Mouse (Mus musculus): ENCODE data around the gene Ficd. TPM values are rescaled to one million over a fixed set of nuclear protein-coding genes. Genes with fewer than 3 reads are reported as not detected.
"Not testable (repeated sequence)": the region's sequence is repeated elsewhere in the genome, so short reads cannot be mapped to it uniquely, and the experiment has no call there.

Gene Ficd
- polyA plus RNA-seq, 1 experiment from 2014 or later: 5.4 TPM

DNA sequence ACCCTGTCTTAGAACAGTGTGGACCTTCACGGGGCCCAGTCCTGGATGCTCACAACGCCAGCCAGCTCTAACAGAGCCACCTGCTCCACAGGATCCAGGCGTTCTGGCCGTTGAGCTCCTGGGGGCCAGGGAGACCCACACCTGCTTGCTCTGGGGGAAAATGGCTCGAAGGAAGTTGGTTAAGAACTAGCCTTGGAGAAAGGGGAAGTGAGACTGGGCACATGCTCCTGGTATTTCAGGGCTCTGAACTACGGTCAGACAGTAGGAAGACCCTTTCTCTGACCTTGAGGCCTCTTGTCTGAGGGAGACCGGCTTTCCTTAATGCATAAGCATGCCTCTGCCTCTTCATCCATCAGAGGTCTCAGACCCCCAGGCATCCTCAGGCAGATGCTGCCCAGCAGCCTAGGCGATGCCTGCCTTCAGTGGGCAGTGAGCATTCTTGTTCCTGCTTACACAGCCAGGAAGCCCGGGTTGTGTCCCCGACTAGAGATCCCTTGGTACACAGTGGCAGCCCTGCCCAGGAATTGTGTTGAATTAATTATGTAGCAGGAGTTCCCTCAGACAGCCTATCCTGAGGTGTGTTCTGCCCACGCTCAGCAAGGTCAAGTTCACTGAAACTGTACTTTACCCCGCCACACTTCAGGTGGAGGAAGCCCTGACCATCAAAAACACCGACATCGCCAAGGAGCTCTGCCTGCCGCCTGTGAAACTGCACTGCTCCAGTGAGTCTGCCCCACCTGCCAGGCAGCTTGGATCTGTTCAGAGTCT, 40.7 kb downstream of the Ficd start:
- no peak for ATAC-seq (ENCODE audit: low read depth)
- WGBS: 92% methylated on average over 15 of the region's 15 CpGs
- Histone ChIP-seq H3K4me3 (ENCODE audit: low read depth, low read length) (no peak overlapping the region), H3K4me2 (ENCODE audit: low read depth, low read length) (no peak overlapping the region), H3K27ac (replicated peaks; ENCODE audit: low read depth, low read length) (no peak overlapping the region), H3K9me3 (ENCODE audit: control insufficient read depth, low read length) (no peaks in the 10 kb centered on the region), H3K9ac (ENCODE audit: low read depth, low read length) (no peak overlapping the region), H3K36me3 (ENCODE audit: control insufficient read depth, insufficient read depth, low read length) (peaks cover 35% of the 10 kb centered on the region), H3K4me1 (ENCODE audit: control insufficient read depth, insufficient read depth, low read length) (no peaks in the 10 kb centered on the region), H3K27me3 (replicated peaks; ENCODE audit: control insufficient read depth, insufficient read depth, low read length) (no peaks in the 10 kb centered on the region)
- DNase-seq (ENCODE audit: low spot score): no peak

DNA sequence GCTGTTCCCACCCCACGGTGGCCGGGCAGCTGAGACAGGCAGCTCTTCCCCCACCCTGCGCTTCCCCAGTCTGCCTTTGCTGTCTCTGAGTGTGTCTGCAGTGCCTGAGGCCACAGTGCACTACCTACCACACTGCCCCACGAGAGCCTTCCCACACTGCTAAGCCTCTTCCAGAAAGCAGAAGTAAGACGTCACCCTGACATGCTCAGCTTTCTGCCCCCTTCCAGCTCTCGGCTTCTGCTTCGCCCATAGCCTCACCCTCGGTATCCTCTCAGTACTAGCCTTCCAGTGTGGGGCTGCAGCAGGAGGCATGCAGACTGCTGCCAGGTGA, 41.3 kb downstream of the Ficd start:
- H3K4me2 ChIP-seq (ENCODE audit: low read depth, low read length): no peak overlapping the region
- no peaks in the 10 kb centered on the region for H3K4me1 ChIP-seq (ENCODE audit: control insufficient read depth, insufficient read depth, low read length)
- no peak for ATAC-seq (ENCODE audit: low read depth)
- no peak overlapping the region for H3K9ac ChIP-seq (ENCODE audit: low read depth, low read length)
- no peak overlapping the region for H3K27ac ChIP-seq (replicated peaks; ENCODE audit: low read depth, low read length)
- H3K27me3 ChIP-seq (replicated peaks; ENCODE audit: control insufficient read depth, insufficient read depth, low read length): no peaks in the 10 kb centered on the region
- WGBS: 91% methylated on average over 8 of the region's 8 CpGs
- H3K9me3 ChIP-seq (ENCODE audit: control insufficient read depth, low read length): no peaks in the 10 kb centered on the region
- no peak overlapping the region for H3K4me3 ChIP-seq (ENCODE audit: low read depth, low read length)
- H3K36me3 ChIP-seq (ENCODE audit: control insufficient read depth, insufficient read depth, low read length): peaks cover 35% of the 10 kb centered on the region
- no peak for DNase-seq (ENCODE audit: low spot score)

DNA sequence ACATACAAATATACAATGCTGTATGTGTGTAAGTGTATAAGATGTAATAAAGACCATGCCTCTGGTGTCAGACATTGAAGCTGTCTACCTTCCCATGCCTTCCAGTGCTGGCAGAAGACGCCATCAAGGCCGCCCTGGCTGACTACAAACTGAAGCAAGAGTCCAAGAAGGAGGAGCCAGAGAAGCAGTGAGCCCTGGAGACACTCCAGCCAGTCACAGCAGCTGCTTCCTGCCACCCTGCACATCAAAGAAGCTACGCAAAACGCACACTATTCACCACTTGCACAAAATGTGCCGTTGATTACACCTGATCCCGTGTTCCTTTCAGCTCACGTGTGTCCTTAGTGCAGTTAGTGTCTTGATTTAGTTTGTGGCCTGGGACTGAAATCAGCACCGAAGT, 42.1 kb downstream of the Ficd start:
- not testable (repeated sequence) for ATAC-seq (ENCODE audit: low read depth); H3K4me3 ChIP-seq (ENCODE audit: low read depth, low read length); DNase-seq (ENCODE audit: low spot score); H3K9me3 ChIP-seq (ENCODE audit: control insufficient read depth, low read length); H3K4me2 ChIP-seq (ENCODE audit: low read depth, low read length); H3K9ac ChIP-seq (ENCODE audit: low read depth, low read length); H3K4me1 ChIP-seq (ENCODE audit: control insufficient read depth, insufficient read depth, low read length); H3K27ac ChIP-seq (replicated peaks; ENCODE audit: low read depth, low read length); H3K27me3 ChIP-seq (replicated peaks; ENCODE audit: control insufficient read depth, insufficient read depth, low read length)
- WGBS: 93% methylated on average over 8 of the region's 8 CpGs
- peaks cover 35% of the 10 kb centered on the region for H3K36me3 ChIP-seq (ENCODE audit: control insufficient read depth, insufficient read depth, low read length)

DNA sequence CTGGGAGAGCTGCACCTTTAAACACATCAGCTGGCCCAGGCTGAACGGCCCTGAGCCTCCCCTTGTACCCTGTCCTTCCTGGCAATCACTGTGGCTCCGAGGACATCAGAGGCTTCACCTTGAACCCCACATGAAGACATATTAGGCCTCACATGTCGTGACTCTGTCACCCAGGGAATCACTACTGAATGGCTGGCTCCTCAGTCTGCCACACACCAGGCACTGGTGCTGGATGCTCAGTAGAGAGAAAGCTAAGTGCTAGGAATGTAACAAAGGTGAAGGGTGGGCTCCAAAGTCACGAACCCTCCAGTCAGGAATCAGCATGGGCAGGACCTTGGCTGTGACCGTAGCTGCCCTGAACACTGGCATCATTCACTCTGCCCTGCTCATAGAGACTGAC, 44.0 kb downstream of the Ficd start:
- Histone ChIP-seq H3K36me3 (ENCODE audit: control insufficient read depth, insufficient read depth, low read length) (peaks cover 31% of the 10 kb centered on the region), H3K4me2 (ENCODE audit: low read depth, low read length) (no peak overlapping the region), H3K4me3 (ENCODE audit: low read depth, low read length) (no peak overlapping the region), H3K9me3 (ENCODE audit: control insufficient read depth, low read length) (no peaks in the 10 kb centered on the region), H3K9ac (ENCODE audit: low read depth, low read length) (no peak overlapping the region), H3K4me1 (ENCODE audit: control insufficient read depth, insufficient read depth, low read length) (peaks cover 12% of the 10 kb centered on the region; the same call in 1 of the 2 replicates), H3K27me3 (replicated peaks; ENCODE audit: control insufficient read depth, insufficient read depth, low read length) (no peaks in the 10 kb centered on the region), H3K27ac (replicated peaks; ENCODE audit: low read depth, low read length) (no peak overlapping the region)
- 76% methylated on average over 5 of the region's 5 CpGs for WGBS
- ATAC-seq (ENCODE audit: low read depth): no peak
- no peak for DNase-seq (ENCODE audit: low spot score)

DNA sequence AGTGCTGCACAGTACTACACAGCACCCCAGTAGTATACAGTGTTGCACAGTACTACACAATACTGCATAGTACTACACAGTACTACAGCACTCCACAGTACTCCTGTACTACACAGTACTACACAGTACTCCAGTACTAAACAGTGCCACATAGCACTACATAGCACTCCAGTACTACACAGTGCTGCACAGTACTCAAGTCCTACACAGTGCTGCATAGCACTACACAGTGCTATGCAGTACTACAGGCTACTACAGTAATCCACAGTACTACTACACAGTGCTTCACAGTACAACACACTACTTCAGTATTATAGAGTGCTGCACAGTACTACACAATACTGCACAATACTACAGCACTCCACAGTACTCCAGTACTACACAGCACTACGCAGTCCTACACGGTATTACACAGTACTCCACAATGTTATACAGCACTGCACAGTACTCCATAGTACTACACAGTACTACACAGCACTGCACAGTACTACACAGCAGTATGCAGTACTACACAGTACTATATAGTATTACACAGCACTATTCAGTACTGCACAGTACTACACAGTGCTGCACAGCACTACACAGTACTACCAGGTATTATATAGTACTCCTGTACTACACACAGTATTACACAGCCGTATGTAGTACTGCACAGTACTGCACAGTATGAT, 44.6 kb downstream of the Ficd start:
- H3K9ac ChIP-seq (ENCODE audit: low read depth, low read length): no peak overlapping the region
- H3K9me3 ChIP-seq (ENCODE audit: control insufficient read depth, low read length): no peaks in the 10 kb centered on the region
- H3K27ac ChIP-seq (replicated peaks; ENCODE audit: low read depth, low read length): no peak overlapping the region
- 91% methylated on average over 3 of the region's 3 CpGs for WGBS
- H3K4me2 ChIP-seq (ENCODE audit: low read depth, low read length): no peak overlapping the region
- H3K4me1 ChIP-seq (ENCODE audit: control insufficient read depth, insufficient read depth, low read length): peaks cover 12% of the 10 kb centered on the region; the same call in 1 of the 2 replicates
- no peaks in the 10 kb centered on the region for H3K27me3 ChIP-seq (replicated peaks; ENCODE audit: control insufficient read depth, insufficient read depth, low read length)
- H3K36me3 ChIP-seq (ENCODE audit: control insufficient read depth, insufficient read depth, low read length): peaks cover 25% of the 10 kb centered on the region
- no peak overlapping the region for H3K4me3 ChIP-seq (ENCODE audit: low read depth, low read length)
- ATAC-seq (ENCODE audit: low read depth): peak; percentile 23; the same call in 1 of the 2 replicates
- DNase-seq (ENCODE audit: low spot score): no peak

DNA sequence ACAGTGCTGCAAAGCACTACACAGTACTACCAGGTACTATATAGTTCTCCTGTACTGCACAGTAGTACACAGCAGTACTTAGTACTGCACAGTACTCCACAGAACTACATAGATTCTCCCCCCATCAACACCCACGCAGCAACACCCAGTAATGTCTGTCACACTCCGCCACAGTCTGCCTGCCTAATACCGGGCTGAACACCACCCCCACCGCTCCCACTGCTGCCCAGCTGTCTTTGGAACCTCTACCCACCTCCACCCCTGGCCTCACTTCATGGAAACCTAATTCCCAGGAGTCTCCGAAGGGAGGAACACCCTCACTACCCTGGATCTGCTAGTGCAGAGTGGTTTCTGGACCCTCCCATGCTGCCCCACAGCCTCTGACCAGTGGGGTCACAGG, 45.2 kb downstream of the Ficd start:
- 0 out of 2 replicates have a peak overlapping the region, but pooled peaks have one; percentile 8 for H3K27ac ChIP-seq (replicated peaks; ENCODE audit: low read depth, low read length)
- no peak overlapping the region for H3K4me3 ChIP-seq (ENCODE audit: low read depth, low read length)
- no peak for ATAC-seq (ENCODE audit: low read depth)
- H3K9me3 ChIP-seq (ENCODE audit: control insufficient read depth, low read length): no peaks in the 10 kb centered on the region
- H3K9ac ChIP-seq (ENCODE audit: low read depth, low read length): no peak overlapping the region
- no peak for DNase-seq (ENCODE audit: low spot score)
- peaks cover 19% of the 10 kb centered on the region for H3K36me3 ChIP-seq (ENCODE audit: control insufficient read depth, insufficient read depth, low read length)
- no peaks in the 10 kb centered on the region for H3K27me3 ChIP-seq (replicated peaks; ENCODE audit: control insufficient read depth, insufficient read depth, low read length)
- WGBS: 85% methylated on average over 5 of the region's 5 CpGs
- no peak overlapping the region for H3K4me2 ChIP-seq (ENCODE audit: low read depth, low read length)
- peaks cover 12% of the 10 kb centered on the region; the same call in 1 of the 2 replicates for H3K4me1 ChIP-seq (ENCODE audit: control insufficient read depth, insufficient read depth, low read length)

DNA sequence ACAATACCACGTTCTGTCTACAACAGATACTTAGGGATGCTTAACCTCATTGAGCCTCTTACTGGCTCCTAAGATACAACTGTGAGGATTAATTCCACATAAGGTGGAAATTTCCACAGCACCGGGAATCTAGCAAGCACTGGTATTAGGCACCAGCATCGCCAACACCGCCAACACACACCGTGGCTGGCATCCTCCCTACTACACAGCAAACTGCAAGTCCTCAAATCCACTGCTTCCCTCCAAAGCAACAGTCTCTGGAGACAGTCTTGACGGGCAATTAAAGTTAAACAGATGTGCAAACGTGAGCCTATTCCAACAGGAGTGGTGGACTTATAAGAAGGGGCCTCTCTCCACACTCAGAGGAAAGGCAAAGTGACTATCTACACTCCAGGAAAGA, 45.7 kb downstream of the Ficd start:
- whole genome bisulfite sequencing: 60% methylated on average over 7 of the region's 7 CpGs
- ATAC-seq (ENCODE audit: low read depth) (no peak), DNase-seq (ENCODE audit: low spot score) (no peak)
- H3K9me3 ChIP-seq (ENCODE audit: control insufficient read depth, low read length): no peaks in the 10 kb centered on the region
- H3K4me2 ChIP-seq (ENCODE audit: low read depth, low read length): no peak overlapping the region
- H3K27ac ChIP-seq (replicated peaks; ENCODE audit: low read depth, low read length): 0 out of 2 replicates have a peak overlapping the region, but pooled peaks have one; percentile 8
- H3K27me3 ChIP-seq (replicated peaks; ENCODE audit: control insufficient read depth, insufficient read depth, low read length): no peaks in the 10 kb centered on the region
- H3K9ac ChIP-seq (ENCODE audit: low read depth, low read length): no peak overlapping the region
- peaks cover 14% of the 10 kb centered on the region for H3K36me3 ChIP-seq (ENCODE audit: control insufficient read depth, insufficient read depth, low read length)
- H3K4me1 ChIP-seq (ENCODE audit: control insufficient read depth, insufficient read depth, low read length): peaks cover 12% of the 10 kb centered on the region; the same call in 1 of the 2 replicates
- no peak overlapping the region for H3K4me3 ChIP-seq (ENCODE audit: low read depth, low read length)

DNA sequence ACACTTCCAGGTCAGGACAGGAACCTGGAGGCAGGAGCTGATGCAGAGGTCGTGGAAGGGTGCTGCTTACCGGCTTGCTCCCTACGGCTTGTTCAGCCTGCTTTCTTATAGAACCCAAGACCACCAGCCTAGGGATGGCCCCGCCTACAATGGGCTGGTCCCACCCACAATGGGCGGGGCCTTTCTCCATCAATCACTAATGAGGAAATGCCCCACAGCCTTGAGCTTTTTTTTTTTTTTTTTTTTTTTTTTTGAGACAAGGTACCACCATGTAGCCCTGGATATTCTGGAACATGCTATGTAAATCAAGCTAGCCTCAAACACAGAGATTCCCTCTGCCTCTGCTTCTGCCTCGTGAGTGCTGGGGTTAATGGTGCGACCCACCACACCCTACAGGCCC, 46.3 kb downstream of the Ficd start:
- 79% methylated on average over 7 of the region's 7 CpGs for WGBS
- Histone ChIP-seq H3K4me3 (ENCODE audit: low read depth, low read length) (no peak overlapping the region), H3K27ac (replicated peaks; ENCODE audit: low read depth, low read length) (no peak overlapping the region), H3K36me3 (ENCODE audit: control insufficient read depth, insufficient read depth, low read length) (peaks cover 8% of the 10 kb centered on the region), H3K9me3 (ENCODE audit: control insufficient read depth, low read length) (no peaks in the 10 kb centered on the region), H3K27me3 (replicated peaks; ENCODE audit: control insufficient read depth, insufficient read depth, low read length) (no peaks in the 10 kb centered on the region), H3K4me2 (ENCODE audit: low read depth, low read length) (no peak overlapping the region), H3K4me1 (ENCODE audit: control insufficient read depth, insufficient read depth, low read length) (peaks cover 12% of the 10 kb centered on the region; the same call in 1 of the 2 replicates), H3K9ac (ENCODE audit: low read depth, low read length) (no peak overlapping the region)
- DNase-seq (ENCODE audit: low spot score): no peak
- ATAC-seq (ENCODE audit: low read depth): no peak

Data from embryonic facial prominence, embryonic 14.5 days (tissue).